Mouse (Mus musculus) midbrain, embryonic 11.5 days (tissue): ENCODE data around the gene Trmt44. TPM values are rescaled to one million over a fixed set of nuclear protein-coding genes. Genes with fewer than 3 reads are reported as not detected.
A peak's percentile ranks its signal among the peaks of the same experiment; 100 is the strongest.

Source experiments
- ATAC-seq: fragments of 200-750 bp; cut with Nextera tagmentation; 2 replicates; pipeline ENCODE4 v1.8.0; 2017; ENCODE audit warnings: moderate TSS enrichment, moderate library complexity; ENCODE audit not compliant: low FRiP score
- DNase-seq: peaks from one replicate; pipeline ENCODE4 v3.0.0; 2015; ENCODE audit warnings: low spot score; ENCODE audit errors: missing footprints
- H3K27ac ChIP-seq: fragments of 300-500 bp; sonication (generic); 2 replicates; pipeline ENCODE4 v1.5.1; 2014; ENCODE audit warnings: low read depth, low read length
- H3K27me3 ChIP-seq: fragments of 300-500 bp; sonication (generic); 2 replicates; pipeline ENCODE4 v1.6.1; 2014; ENCODE audit warnings: mild to moderate bottlenecking, low read length, moderate library complexity, mixed read lengths; ENCODE audit not compliant: control insufficient read depth, insufficient read depth
- H3K36me3 ChIP-seq: fragments of 300-500 bp; sonication (generic); 2 replicates; pipeline ENCODE4 v1.6.1; 2014; ENCODE audit warnings: mild to moderate bottlenecking, low read length, moderate library complexity, mixed read lengths; ENCODE audit not compliant: control insufficient read depth, insufficient read depth
- H3K4me1 ChIP-seq: fragments of 300-500 bp; sonication (generic); 2 replicates; pipeline ENCODE4 v1.6.1; 2014; ENCODE audit warnings: low read length; ENCODE audit not compliant: control insufficient read depth, insufficient read depth
- H3K4me2 ChIP-seq: fragments of 300-500 bp; sonication (generic); 2 replicates; pipeline ENCODE4 v1.6.1; 2014; ENCODE audit warnings: mild to moderate bottlenecking, moderate library complexity
- H3K4me3 ChIP-seq: fragments of 300-500 bp; sonication (generic); 2 replicates; pipeline ENCODE4 v1.5.1; 2014; ENCODE audit warnings: low read depth, low read length
- H3K9ac ChIP-seq: fragments of 300-500 bp; sonication (generic); 2 replicates; pipeline ENCODE4 v1.6.1; 2014; ENCODE audit warnings: low read length
- H3K9me3 ChIP-seq: fragments of 300-500 bp; sonication (generic); 2 replicates; pipeline ENCODE4 v1.6.1; 2016; ENCODE audit warnings: low read length; ENCODE audit not compliant: control insufficient read depth
- WGBS: fragments of 180-500 bp; shearing (Covaris S2); extraction: QIAGEN DNeasy Blood & Tissue Kit; methylation state at CpG from one replicate; pipeline ENCODE4 v1.1.7; 2014; 5-methylcytosine and 5-hydroxymethylcytosine counted together
- polyA plus RNA-seq: library from polyadenylated mRNA; unstranded; fragments of >200 nt; fragmentation: Nextera tagmentation; extraction: Ambion mirVana; gene quantifications from 2 replicates; pipeline ENCODE4 v1.2.1, GENCODE M21; 2014

Gene Trmt44
- polyA plus RNA-seq, 1 experiment from 2014 or later = 9.3 TPM

DNA sequence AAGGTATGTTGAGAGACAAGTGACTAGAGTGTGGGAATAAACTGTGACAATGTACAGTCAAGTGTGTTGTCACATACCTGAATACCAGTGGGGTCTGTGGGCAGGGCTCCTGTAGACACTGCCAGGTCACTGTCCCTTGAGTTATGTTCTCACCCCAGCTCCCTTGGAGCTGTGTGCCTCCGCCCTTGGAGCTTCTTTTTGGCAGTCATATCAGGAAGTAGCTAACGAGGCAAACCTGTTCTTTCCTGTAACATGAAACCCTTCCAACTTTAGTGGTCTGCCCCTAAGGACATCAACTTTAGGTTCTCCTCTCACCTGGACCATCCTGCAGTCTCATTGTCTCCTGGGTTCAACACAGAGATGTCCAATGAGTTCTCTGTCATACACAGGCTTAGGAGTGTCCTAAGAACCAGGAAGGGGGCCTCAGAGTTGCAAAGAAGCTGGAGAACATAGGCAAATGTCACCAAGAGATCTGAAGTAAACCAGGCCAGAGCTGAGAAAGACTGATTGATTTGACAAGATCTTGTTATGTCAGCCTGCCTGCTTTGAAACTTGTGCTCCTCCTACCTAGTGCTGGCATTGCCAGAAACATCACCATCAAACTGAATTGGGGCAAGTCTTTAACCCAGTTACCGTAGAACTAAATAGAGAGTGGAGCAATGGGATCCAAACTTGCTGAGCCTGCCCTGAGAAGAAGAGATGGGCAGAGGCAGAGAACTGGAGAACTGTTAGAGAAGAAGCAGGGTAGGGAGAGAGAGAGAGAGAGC, 5.5 kb upstream of the Trmt44 start:
- H3K9ac ChIP-seq = no peak overlapping the region
- ATAC-seq = no peak
- H3K4me3 ChIP-seq = no peak overlapping the region
- no peak overlapping the region for H3K4me2 ChIP-seq
- H3K27ac ChIP-seq = no peak overlapping the region
- H3K27me3 ChIP-seq = no peaks in the 10 kb centered on the region
- WGBS = 65% methylated on average over 3 of the region's 3 CpGs
- H3K4me1 ChIP-seq = peaks cover 9% of the 10 kb centered on the region; the same call in 1 of the 2 replicates
- no peaks in the 10 kb centered on the region for H3K36me3 ChIP-seq
- no peak for DNase-seq
- H3K9me3 ChIP-seq = no peaks in the 10 kb centered on the region

DNA sequence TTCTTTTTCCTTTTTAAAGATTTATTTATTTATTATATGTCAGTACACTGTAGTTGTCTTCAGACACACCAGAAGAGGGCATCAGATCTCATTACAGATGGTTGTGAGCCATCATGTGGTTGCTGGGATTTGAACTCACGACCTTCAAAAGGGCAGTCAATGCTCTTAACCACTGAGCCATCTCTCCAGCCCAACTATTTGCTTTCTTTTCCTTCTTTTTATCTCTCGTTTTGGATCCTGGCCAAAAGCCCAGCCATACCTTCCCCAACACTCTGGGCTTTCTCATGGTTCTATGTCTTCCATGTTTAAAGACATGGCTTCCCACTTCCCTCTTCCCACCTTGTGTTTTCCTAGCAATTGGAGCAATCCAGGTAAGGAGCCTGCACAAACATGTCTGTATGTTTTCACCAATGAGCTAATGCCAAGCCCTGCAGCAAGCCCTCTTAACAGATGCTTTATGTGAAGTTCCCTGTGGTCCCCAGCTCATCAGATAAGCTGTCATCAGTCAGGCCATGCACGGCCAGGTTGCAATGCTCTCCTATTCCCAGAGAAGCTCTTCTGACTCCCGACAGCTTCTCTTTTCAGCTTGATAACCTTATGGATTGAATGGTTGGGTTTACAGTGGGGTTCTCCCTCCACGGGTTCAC, 4.5 kb upstream of the Trmt44 start:
- Histone ChIP-seq H3K9me3 (no peaks in the 10 kb centered on the region), H3K36me3 (no peaks in the 10 kb centered on the region), H3K27ac (no peak overlapping the region), H3K9ac (no peak overlapping the region), H3K4me1 (peaks cover 9% of the 10 kb centered on the region; the same call in 1 of the 2 replicates), H3K4me2 (no peak overlapping the region), H3K27me3 (no peaks in the 10 kb centered on the region), H3K4me3 (no peak overlapping the region)
- ATAC-seq = no peak
- DNase-seq = no peak
- 69% methylated on average over 5 of the region's 5 CpGs for WGBS

DNA sequence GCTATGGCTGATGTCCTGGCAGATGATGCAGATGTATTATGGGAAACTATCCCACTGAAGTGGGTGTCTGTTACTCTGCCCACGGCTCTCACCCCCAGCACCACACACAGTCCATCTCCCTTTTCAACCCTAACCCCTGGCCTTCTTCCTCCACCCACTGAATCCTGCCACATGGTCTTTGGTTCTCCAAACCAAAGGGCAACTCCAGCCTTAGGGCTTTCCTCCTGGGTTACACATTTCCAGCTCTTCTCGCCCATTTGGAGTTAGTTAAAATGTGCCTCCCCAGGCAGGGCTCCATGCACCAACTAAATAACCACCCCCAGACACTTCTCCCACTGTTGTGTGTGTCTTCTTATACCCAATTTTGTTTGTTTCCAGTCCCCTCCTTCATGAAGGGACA, 3.5 kb upstream of the Trmt44 start:
- no peak overlapping the region for H3K4me2 ChIP-seq
- H3K9ac ChIP-seq = no peak overlapping the region
- H3K4me1 ChIP-seq = peaks cover 12% of the 10 kb centered on the region
- H3K27me3 ChIP-seq = no peaks in the 10 kb centered on the region
- H3K27ac ChIP-seq = no peak overlapping the region
- WGBS = 79% methylated on average over 2 of the region's 2 CpGs
- DNase-seq (no peak), ATAC-seq (no peak)
- no peaks in the 10 kb centered on the region for H3K36me3 ChIP-seq
- H3K9me3 ChIP-seq = no peaks in the 10 kb centered on the region
- no peak overlapping the region for H3K4me3 ChIP-seq

DNA sequence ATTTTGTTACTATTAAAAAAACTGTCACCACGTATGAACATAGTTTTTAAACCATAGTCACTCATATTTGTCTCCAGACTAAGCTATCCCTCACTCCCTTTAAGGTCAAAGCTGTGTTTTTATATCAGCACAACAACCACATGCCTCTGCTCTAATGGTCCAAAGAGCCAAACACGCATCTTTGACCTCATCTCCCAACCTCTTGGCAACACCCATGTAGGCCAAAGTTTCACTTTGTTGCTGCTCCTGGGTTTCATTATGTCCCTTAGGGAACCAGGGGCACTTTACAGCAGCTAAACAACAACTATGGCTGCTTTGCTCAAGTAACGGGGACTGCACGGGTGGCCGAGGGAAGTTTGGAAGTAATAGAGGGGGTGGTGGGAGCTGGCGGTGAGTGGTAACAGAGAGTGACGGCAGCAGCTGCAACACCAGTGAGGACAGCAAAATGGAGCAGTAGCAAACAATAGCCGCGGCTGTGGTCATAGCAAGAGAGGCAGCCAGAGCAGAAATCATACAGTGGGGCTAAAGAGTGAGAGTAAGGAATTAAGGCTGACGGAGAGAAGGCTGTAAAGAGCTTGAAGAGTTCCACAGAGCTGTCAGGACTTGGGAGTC, 1.6 kb upstream of the Trmt44 start:
- Histone ChIP-seq H3K9me3 (no peaks in the 10 kb centered on the region), H3K27ac (no peak overlapping the region), H3K4me2 (no peak overlapping the region), H3K9ac (no peak overlapping the region), H3K4me3 (no peak overlapping the region), H3K27me3 (no peaks in the 10 kb centered on the region), H3K4me1 (peaks cover 7% of the 10 kb centered on the region), H3K36me3 (no peaks in the 10 kb centered on the region; the same call in 1 of the 2 replicates)
- no peak for DNase-seq
- ATAC-seq = no peak
- WGBS = 90% methylated on average over 10 of the region's 10 CpGs

DNA sequence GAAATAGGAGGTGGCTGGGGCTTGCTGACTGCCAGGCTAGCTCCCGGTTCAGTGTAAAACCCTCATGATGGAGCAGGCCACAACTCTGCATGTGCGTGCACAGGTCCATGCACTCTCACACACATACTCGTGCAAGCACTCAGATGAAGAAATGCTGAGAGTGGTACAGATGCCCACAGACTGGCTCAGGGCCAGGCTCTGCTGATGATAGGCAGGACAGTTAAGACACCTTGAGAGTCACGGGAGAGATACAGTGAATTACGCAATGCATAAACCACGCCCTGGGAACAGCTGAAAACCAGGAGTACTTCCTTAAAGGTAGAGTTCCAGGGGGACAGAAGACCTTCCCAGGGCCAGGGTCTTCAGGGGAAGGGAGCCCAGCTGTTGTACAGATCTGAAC, 3.3 kb downstream of the Trmt44 start:
- WGBS = 93% methylated on average over 6 of the region's 6 CpGs
- no peaks in the 10 kb centered on the region for H3K9me3 ChIP-seq
- H3K27ac ChIP-seq = no peak overlapping the region
- H3K4me2 ChIP-seq = no peak overlapping the region
- H3K4me1 ChIP-seq = peaks cover 7% of the 10 kb centered on the region
- ATAC-seq (no peak), DNase-seq (no peak)
- H3K9ac ChIP-seq = no peak overlapping the region
- no peak overlapping the region for H3K4me3 ChIP-seq
- H3K27me3 ChIP-seq = no peaks in the 10 kb centered on the region
- peaks cover 8% of the 10 kb centered on the region for H3K36me3 ChIP-seq

DNA sequence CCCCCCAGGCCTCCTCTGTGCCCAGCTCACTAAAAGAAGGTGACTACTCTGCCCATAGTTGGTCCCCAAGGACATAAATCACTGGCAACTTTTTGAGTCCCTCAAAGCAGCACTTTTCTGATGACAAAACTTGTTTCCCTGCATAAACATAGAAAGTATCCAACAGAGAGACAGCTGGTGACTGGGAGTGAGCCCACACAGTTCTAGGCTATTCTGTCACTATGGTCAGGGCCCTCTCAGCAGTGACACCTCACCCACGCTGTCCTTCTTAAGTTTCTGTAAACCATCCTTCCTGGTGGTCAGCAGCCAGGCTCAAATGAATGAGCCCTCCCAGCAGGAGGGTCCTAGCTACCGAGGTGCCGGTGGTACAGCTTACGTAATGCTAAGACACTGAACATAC, 8.2 kb downstream of the Trmt44 start:
- peaks cover 29% of the 10 kb centered on the region for H3K36me3 ChIP-seq
- no peak overlapping the region for H3K27ac ChIP-seq
- peaks cover 2% of the 10 kb centered on the region; the same call in 1 of the 2 replicates for H3K4me1 ChIP-seq
- H3K4me2 ChIP-seq = no peak overlapping the region
- no peaks in the 10 kb centered on the region for H3K9me3 ChIP-seq
- H3K9ac ChIP-seq = no peak overlapping the region
- ATAC-seq = no peak
- no peak overlapping the region for H3K4me3 ChIP-seq
- DNase-seq = no peak
- WGBS = 83% methylated on average over 4 of the region's 4 CpGs
- H3K27me3 ChIP-seq = no peaks in the 10 kb centered on the region

DNA sequence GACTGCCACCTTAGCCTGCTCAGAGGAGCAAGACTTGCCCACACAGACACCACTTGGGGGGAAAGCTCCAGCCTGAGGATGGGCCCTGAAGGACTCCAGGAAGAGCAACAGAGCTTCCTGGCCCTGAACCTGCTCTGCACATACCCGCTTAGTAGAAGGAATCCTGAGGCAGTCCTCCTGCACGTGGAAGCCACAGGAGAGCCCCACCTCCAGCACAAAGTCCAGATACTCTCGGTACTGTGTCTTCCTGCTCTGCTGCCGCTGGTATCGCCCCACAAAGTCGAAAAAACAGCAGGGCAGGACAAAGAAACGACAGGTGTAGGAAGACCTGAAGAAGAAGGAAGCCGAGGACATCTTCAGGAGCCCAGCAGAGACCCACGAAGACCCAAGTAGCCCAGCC, 9.7 kb downstream of the Trmt44 start:
- no peak for DNase-seq
- no peaks in the 10 kb centered on the region for H3K27me3 ChIP-seq
- WGBS = 94% methylated on average over 9 of the region's 9 CpGs
- H3K4me3 ChIP-seq = no peak overlapping the region
- peaks cover 26% of the 10 kb centered on the region for H3K36me3 ChIP-seq
- no peak overlapping the region for H3K4me2 ChIP-seq
- no peak for ATAC-seq
- peaks cover 2% of the 10 kb centered on the region; the same call in 1 of the 2 replicates for H3K4me1 ChIP-seq
- H3K9me3 ChIP-seq = no peaks in the 10 kb centered on the region
- H3K27ac ChIP-seq = no peak overlapping the region
- no peak overlapping the region for H3K9ac ChIP-seq

DNA sequence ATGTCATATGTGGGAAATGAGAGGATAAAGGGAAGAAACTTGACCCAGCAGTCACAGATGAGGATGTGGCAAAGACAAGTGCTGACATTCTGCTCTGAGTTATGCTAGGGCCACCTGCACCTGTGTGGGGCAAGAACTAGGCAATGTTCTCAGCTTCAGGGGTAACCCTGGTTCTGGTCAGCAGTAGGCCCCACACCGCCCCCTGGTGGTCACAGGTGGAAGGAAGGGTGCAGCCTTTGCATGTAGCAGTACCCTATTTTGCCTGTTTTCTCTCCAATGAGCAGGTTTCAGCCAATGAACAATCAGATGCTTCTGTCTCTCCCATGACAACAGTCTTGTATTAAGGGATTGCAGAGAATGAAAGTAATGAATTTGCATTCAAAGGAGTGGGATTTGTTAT, 11.4 kb downstream of the Trmt44 start:
- peak; percentile 57 for ATAC-seq
- H3K9me3 ChIP-seq = no peaks in the 10 kb centered on the region
- H3K4me2 ChIP-seq = no peak overlapping the region
- no peak overlapping the region for H3K9ac ChIP-seq
- H3K27ac ChIP-seq = no peak overlapping the region
- H3K36me3 ChIP-seq = peaks cover 23% of the 10 kb centered on the region
- DNase-seq = peak; percentile 98
- 0% methylated on average over 1 of the region's 1 CpGs for WGBS
- H3K4me3 ChIP-seq = no peak overlapping the region
- H3K4me1 ChIP-seq = peaks cover 2% of the 10 kb centered on the region; the same call in 1 of the 2 replicates
- no peaks in the 10 kb centered on the region for H3K27me3 ChIP-seq

DNA sequence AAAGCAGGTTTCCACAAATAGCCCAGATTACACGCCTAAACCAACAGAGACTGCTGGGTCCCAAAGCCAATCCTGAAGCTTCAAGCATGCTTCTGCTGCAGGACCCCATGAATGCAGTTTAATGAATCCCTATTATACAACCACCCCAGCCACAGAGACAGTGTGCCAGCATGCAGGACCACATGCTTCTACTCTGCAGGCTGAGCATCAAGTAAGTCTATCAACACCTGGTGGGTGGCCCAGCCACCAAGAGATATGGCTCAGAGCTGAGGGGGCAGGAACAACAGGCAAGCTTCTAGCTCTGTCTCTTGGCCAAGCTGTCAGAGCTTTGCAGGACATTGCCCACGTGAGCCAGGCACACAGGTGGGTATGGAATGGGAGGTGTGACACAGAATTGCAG, 12.3 kb downstream of the Trmt44 start:
- Histone ChIP-seq H3K4me1 (peaks cover 2% of the 10 kb centered on the region; the same call in 1 of the 2 replicates), H3K4me2 (no peak overlapping the region), H3K9ac (no peak overlapping the region), H3K4me3 (no peak overlapping the region), H3K36me3 (peaks cover 21% of the 10 kb centered on the region), H3K9me3 (no peaks in the 10 kb centered on the region), H3K27me3 (no peaks in the 10 kb centered on the region), H3K27ac (no peak overlapping the region)
- 89% methylated on average over 2 of the region's 2 CpGs for WGBS
- DNase-seq = no peak
- no peak for ATAC-seq
